ENCODE assay signal across 8 mouse cellular contexts in genomic region chr1:57394051-57394450, GRCm38 (mm10). TPM values are rescaled to one million over a fixed set of nuclear protein-coding genes. Genes with fewer than 3 reads are reported as not detected.
DNase-seq lines count a peak whose midpoint lies in the region; ATAC-seq and TF ChIP-seq lines count a peak whose summit lies in the region.

No protein-coding gene starts in this region.

- H3K9me3 ChIP-seq in stomach, postnatal 0 days (ENCODE audit: control insufficient read depth, low read length) = no peaks in the 10 kb centered on the region

- DNase-seq in gastrocnemius, postnatal 10 days = peak; percentile 54
- DNase-seq in gastrocnemius, adult 8-10 months (ENCODE audit: low spot score in 2 of 2) = no peak
- DNase-seq in testis, postnatal 10 days (ENCODE audit: low spot score) = peak; percentile 71
- DNase-seq in testis, postnatal 14 days (ENCODE audit: low spot score) = no peak
- DNase-seq in c-Kit-positive CD71-positive TER-119-positive erythroid progenitor cells, embryonic 14.5 days (ENCODE audit: low spot score) = peak; percentile 53
- peak; percentile 30 to 45 for DNase-seq in heart, postnatal 36 days
- peak; percentile 16 to 45 for DNase-seq in lung, adult 18-20 months
- peak; percentile 51 for DNase-seq in stomach, postnatal 0 days (ENCODE audit: low spot score)

- peaks cover 12% of the 10 kb centered on the region for H3K36me3 ChIP-seq in stomach, postnatal 0 days (ENCODE audit: control insufficient read depth, insufficient read depth, low read length)

- no peak overlapping the region for H3K4me3 ChIP-seq in stomach, postnatal 0 days (ENCODE audit: low read depth, low read length)

- H3K9ac ChIP-seq in stomach, postnatal 0 days (ENCODE audit: low read length) = no peak overlapping the region

- intact Hi-C loops in heart, postnatal 36 days (cut with DNase I) = loop anchor here (10.0 kb wide), 1 partner anchor 1499 kb away; no protein-coding TSS in a partner anchor

- no peak overlapping the region for H3K4me2 ChIP-seq in stomach, postnatal 0 days (replicated peaks; ENCODE audit: low read depth)

- 65% methylated on average over 3 of the region's 3 CpGs for WGBS in stomach, postnatal 0 days

- H3K4me1 ChIP-seq in stomach, postnatal 0 days (replicated peaks; ENCODE audit: control insufficient read depth, insufficient read depth) = no peaks in the 10 kb centered on the region

- peak; percentile 85 for TF ChIP-seq CTCF in stomach, postnatal 0 days (IDR thresholded peaks at IDR 0.05; ENCODE audit: low read depth)

- no peak for ATAC-seq in stomach, postnatal 0 days (ENCODE audit: low FRiP score, low TSS enrichment)

- no peak overlapping the region for H3K27ac ChIP-seq in stomach, postnatal 0 days (replicated peaks)

- no peak for TF ChIP-seq EP300 in stomach, postnatal 0 days (optimal IDR thresholded peaks at IDR 0.05)

- H3K27me3 ChIP-seq in stomach, postnatal 0 days (ENCODE audit: control insufficient read depth, insufficient read depth, low read length) = no peaks in the 10 kb centered on the region

RNA-seq across cellular contexts. Expression of gene Maip1, which starts 12.1 kb away (rescaled TPM):
- total RNA-seq in gastrocnemius, postnatal 10 days (2021) = 1 to 10 TPM; 8.2 to 9.8 TPM
- 1 to 10 TPM; 7.4 to 8.4 (median 8.0) TPM for total RNA-seq in gastrocnemius, adult 8-10 months (2022)
- total RNA-seq in heart, postnatal 36 days (2021) = 10 to 100 TPM; 11.9 to 12.0 TPM
- polyA plus RNA-seq in stomach, postnatal 0 days (2015; fragmentation: Nextera tagmentation; extraction: Ambion mirVana) = 12.6 and 13.0 TPM in 2 replicates

RNA-seq across cellular contexts. Expression of gene Tyw5, which starts 12.8 kb away (rescaled TPM):
- total RNA-seq in gastrocnemius, postnatal 10 days (2021) = 1 to 10 TPM; 6.0 to 6.9 TPM
- 1 to 10 TPM; 1.6 to 4.3 (median 3.0) TPM for total RNA-seq in gastrocnemius, adult 8-10 months (2022)
- 1 to 10 TPM; 4.7 to 5.5 TPM for total RNA-seq in heart, postnatal 36 days (2021)
- 17.3 and 17.6 TPM in 2 replicates for polyA plus RNA-seq in stomach, postnatal 0 days (2015; fragmentation: Nextera tagmentation; extraction: Ambion mirVana)

RNA-seq across cellular contexts. Expression of gene 1700066M21Rik, which starts 16.6 kb away (rescaled TPM):
- total RNA-seq in gastrocnemius, postnatal 10 days (2021) = 1 to 10 TPM; 2.1 to 4.5 TPM
- 1 to 10 TPM; 2.0 to 4.1 (median 2.8) TPM for total RNA-seq in gastrocnemius, adult 8-10 months (2022)
- total RNA-seq in heart, postnatal 36 days (2021) = 1 to 10 TPM; 2.5 to 2.6 TPM
- 7.5 and 7.6 TPM in 2 replicates for polyA plus RNA-seq in stomach, postnatal 0 days (2015; fragmentation: Nextera tagmentation; extraction: Ambion mirVana)

Comparison
In these comparisons a context has a peak if more than half of its experiments do, and no peak if none do; other contexts are left out.
1. DNase-seq: peak in gastrocnemius, postnatal 10 days (single experiment), testis, postnatal 10 days (single experiment), c-Kit-positive CD71-positive TER-119-positive erythroid progenitor cells, embryonic 14.5 days (single experiment), heart, postnatal 36 days (2 of 2), lung, adult 18-20 months (2 of 2) and stomach, postnatal 0 days (single experiment); none in gastrocnemius, adult 8-10 months (0 of 2) and testis, postnatal 14 days (single experiment).